Mouse (Mus musculus): ENCODE measurements at regions not wholly inside any gene's neighbourhood (a gene's known extent, or its start where the extent isn't known, plus 50 kb on each side); places are given as distances from the start of the nearest gene placed in this dataset.

GRCm38 (mm10) chr5:51930416-51930815, 259.9 kb downstream of the Dhx15 start:
- intact Hi-C loops (cut with DNase I) = no loop called here

GRCm38 (mm10) chr5:51928801-51929200, 261.5 kb downstream of the Dhx15 start:
- intact Hi-C loops (cut with DNase I) = no loop called here
- no peak for DNase-seq

More at GRCm38 (mm10) chr5:51930416-51930815, 259.9 kb downstream of the Dhx15 start:
- DNase-seq = no peak

DNA sequence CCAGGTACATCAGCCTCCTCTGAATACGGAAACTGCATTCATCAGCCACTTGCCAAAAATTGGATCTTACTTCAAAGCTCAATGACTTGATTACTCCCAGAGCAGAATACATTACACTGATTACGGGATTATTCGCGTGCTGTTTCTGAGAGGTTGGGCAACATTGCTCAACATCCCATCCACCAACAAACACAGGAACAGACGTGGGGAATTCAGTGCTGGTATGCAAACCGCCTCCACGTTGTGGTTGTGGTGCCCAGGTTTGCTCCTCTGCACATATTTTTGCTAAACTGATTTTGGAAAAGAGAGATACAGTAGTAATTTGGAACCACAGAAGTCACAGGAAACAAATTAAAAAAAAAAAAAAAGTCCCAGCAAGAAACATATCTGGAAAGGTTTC, 266.9 kb downstream of the Dhx15 start:
- intact Hi-C loops (cut with DNase I) = no loop called here
- no peak for DNase-seq

GRCm38 (mm10) chr5:51922973-51923372, 267.3 kb downstream of the Dhx15 start:
- no peak for DNase-seq
- intact Hi-C loops (cut with DNase I) = no loop called here

DNA sequence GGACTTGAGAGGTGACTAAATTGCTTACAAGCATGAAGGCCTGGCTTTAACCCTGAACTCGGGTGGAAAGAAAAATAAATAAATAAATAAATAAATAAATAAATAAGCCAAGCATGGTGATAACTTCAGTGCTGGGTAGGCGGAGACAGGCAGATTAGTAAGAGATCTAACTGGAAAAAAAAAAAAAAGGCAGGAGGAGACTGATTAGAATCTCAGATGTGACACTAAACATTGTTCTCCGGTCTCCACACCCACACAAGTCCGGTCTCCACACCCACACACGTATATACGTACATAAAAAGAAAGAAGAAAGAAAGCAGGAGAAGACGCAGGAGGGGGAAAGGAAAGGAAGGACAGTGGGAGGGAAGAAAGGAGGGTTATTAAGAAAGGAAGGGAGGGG, 267.8 kb downstream of the Dhx15 start:
- DNase-seq = no peak
- intact Hi-C loops (cut with DNase I) = no loop called here

GRCm38 (mm10) chr5:51917812-51918448, 272.4 kb downstream of the Dhx15 start:
- intact Hi-C loops (cut with DNase I) = no loop called here
- DNase-seq = no peak

GRCm38 (mm10) chr5:51914731-51915130, 275.6 kb downstream of the Dhx15 start:
- no peak for DNase-seq
- intact Hi-C loops (cut with DNase I) = no loop called here

GRCm38 (mm10) chr5:51908861-51909260, 281.5 kb downstream of the Dhx15 start:
- intact Hi-C loops (cut with DNase I) = loop anchor here (5.0 kb wide), 1 partner anchor 153 kb away; no protein-coding TSS in a partner anchor
- DNase-seq = no peak

- intact Hi-C loops (cut with DNase I) = loop anchor here (5.0 kb wide), 1 partner anchor 156 kb away; no protein-coding TSS in a partner anchor
- no peak for DNase-seq
Measured at GRCm38 (mm10) chr5:51906315-51907109, 283.8 kb downstream of the Dhx15 start.

- intact Hi-C loops (cut with DNase I) = no loop called here
- DNase-seq = no peak
Measured at GRCm38 (mm10) chr5:51894159-51894558, 296.2 kb downstream of the Dhx15 start.

GRCm38 (mm10) chr5:51891341-51891740, 299.0 kb downstream of the Dhx15 start:
- intact Hi-C loops (cut with DNase I) = no loop called here
- DNase-seq = no peak

- DNase-seq = no peak
- intact Hi-C loops (cut with DNase I) = no loop called here
Measured at GRCm38 (mm10) chr5:51888404-51888803, 301.9 kb downstream of the Dhx15 start.

DNA sequence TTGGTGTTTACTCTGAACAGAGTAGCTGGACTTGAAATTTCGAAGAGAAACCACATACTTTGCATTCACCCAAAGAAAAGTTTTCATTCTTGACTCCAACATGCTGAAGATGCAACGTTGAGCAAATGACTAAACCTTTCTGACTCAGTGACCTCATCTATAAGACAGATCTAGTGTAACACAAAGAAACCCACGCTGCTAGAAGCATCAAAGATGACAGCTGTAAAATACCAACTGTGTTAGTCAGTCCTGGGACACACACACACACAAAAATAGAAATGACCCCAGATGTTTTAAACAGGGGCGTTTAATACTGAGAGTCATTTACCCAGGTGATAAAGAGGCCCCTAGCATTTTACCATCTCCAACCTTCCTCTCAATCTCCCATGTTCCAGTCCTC, 307.7 kb downstream of the Dhx15 start:
- intact Hi-C loops (cut with DNase I) = no loop called here
- DNase-seq = no peak

DNA sequence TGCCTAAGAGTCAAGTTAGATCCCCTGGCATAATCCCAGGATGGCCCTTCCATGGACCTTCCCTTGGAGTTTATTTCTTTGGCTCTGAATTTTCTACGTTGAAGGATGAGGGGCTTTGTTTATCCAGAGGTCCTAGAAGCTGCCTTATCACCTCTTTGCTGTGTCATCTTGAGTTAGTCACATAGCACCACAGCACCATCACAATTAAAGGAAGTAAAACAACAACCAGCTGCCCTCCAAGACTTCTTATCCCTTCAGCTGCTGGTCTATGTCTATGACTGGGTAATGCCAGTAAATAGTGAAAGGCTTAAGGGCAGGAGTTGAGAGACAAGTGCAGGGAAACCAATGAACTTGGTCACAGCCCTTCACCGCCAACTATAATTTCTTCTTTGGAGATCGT, 308.1 kb downstream of the Dhx15 start:
- intact Hi-C loops (cut with DNase I) = no loop called here

GRCm38 (mm10) chr5:51876846-51877245, 309.3 kb upstream of the Ppargc1a start:
- no peak for DNase-seq
- intact Hi-C loops (cut with DNase I) = no loop called here

More for the DNA sequence above, 308.1 kb downstream of the Dhx15 start:
- DNase-seq = no peak

DNA sequence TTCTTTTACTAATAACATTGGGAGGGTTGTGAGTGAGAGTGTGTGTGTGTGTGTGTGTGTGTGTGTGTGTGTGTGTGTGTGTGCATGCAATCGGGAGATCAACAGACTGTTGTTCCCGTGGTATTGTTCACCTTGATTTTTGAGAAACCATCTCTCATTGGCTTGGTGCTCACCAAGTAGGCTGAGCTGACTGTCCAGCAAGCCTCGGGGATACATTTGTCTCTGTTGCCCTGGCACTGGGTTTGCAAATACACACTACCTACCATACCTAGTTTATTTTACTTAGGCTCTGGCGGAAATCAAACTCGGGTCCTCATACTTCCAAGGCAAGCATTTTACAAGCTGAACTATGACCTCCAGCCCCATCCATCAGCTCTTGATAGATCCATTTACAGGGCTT, 306.0 kb upstream of the Ppargc1a start:
- no peak for DNase-seq
- intact Hi-C loops (cut with DNase I) = no loop called here

GRCm38 (mm10) chr5:51871735-51872134, 304.2 kb upstream of the Ppargc1a start:
- intact Hi-C loops (cut with DNase I) = no loop called here
- DNase-seq = no peak

DNA sequence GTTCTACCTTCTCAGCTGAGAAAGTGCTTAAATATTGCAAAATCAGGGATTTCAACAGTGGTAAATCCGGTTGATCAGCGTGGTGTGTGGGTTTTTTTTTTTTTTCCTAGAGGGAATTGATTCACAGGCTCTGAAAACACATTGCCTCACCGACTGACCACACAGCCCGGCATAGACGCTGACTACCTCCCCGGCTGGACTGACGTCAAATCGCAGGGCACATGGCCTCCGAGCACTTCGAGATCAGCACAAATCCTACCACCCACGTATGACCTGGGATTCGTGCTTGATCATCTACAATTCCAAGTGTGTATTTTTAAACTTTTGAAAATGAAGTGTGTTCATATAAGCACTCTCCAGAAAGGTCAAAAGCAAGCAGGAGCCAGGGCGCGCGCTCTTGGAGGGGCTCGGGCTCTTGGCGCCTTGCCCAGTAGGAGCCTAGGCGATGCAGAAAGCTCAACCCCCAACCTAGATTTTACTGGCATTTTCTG, 300.7 kb upstream of the Ppargc1a start:
- intact Hi-C loops (cut with DNase I) = no loop called here
- no peak for DNase-seq

DNA sequence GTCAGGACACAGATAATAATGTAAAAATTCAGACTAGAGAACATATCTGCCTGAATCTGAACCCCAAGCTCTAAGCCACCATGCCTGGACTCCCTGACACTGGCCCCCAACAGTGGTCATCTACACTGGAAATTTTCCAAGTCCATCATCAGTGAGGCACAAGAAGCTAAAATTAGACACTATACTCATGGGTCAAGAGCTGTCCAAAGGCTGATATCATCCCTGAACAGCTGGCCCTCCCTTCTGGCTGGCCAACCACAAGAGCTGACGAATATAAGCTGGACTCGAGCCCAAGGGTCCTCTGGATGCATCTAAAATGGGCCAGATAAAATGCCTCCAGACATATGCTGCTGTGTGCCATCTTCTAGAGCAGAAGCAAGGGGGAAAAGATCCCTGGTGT, 298.5 kb upstream of the Ppargc1a start:
- intact Hi-C loops (cut with DNase I) = no loop called here
- DNase-seq = no peak

DNA sequence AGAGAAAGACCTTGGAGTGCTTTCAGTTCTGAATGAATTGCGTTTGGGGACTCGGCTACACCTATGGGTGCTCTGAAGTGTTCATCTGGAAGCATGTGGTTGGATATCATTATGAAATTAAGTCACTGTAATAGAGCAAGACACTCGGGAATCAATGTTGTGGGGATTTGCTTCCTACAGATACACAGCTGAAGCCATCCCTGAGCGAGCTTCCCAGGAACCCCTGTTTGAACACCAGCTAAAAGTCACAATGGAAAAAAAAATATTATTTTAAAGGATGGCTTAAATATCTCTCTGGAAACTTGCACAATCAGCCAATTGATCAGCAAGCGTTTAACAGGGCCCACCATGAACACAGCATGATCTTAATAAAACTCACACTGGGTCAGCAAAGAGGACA, 293.0 kb upstream of the Ppargc1a start:
- DNase-seq = no peak

GRCm38 (mm10) chr5:51853456-51854124, 286.1 kb upstream of the Ppargc1a start:
- no peak for DNase-seq
- intact Hi-C loops (cut with DNase I) = loop anchor here (10.0 kb wide), 1 partner anchor 531 kb away; no protein-coding TSS in a partner anchor

More for the DNA sequence above, 293.0 kb upstream of the Ppargc1a start:
- intact Hi-C loops (cut with DNase I) = no loop called here

Measured in gastrocnemius, postnatal 36 days (tissue).